ENCODE assay signal across 20 mouse cellular contexts in the genomic region with DNA sequence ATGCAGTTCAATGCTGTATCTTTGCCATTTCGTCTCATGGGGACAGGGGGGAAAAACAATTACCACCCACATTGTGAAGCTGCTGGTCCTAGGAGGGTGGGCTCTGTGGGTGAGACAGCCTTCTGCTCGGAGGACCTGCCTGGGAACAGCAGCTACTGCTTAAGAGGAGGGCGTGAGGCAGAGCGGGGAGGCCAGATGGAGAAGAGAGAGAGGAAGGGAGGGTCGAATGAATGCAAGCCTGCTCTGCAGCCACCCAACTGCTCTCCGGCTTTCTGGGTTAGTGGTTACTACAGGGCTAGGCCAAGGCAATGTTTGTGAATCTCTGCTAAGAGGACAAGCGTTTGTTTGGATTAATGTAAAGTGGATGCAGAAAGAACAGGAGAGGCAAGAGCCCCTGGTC. TPM values are rescaled to one million over a fixed set of nuclear protein-coding genes. Genes with fewer than 3 reads are reported as not detected.
DNase-seq lines count a peak whose midpoint lies in the region; ATAC-seq and TF ChIP-seq lines count a peak whose summit lies in the region.
"Had no signal": no experiment of that assay in that cellular context is flagged by ENCODE, and none has a peak within 500 bp of the region (broad histone marks: within the 10 kb centered on the region; RNA-seq: fewer than 3 reads in every experiment).

No protein-coding gene starts in this region.

- H3K36me3 ChIP-seq in neural tube, embryonic 13.5 days: no peaks in the 10 kb centered on the region
- no peaks in the 10 kb centered on the region for H3K36me3 ChIP-seq in neural tube, embryonic 15.5 days
- H3K36me3 ChIP-seq in stomach, embryonic 16.5 days (ENCODE audit: control insufficient read depth, insufficient read depth, low read length): no peaks in the 10 kb centered on the region

- H3K4me1 ChIP-seq in cerebellum, adult 2 months (ENCODE audit: control insufficient read depth, insufficient read depth, low read length): peaks cover 7% of the 10 kb centered on the region
- H3K4me1 ChIP-seq in neural tube, embryonic 13.5 days (replicated peaks): peaks cover 20% of the 10 kb centered on the region
- peaks cover 4% of the 10 kb centered on the region for H3K4me1 ChIP-seq in neural tube, embryonic 15.5 days
- peaks cover 31% of the 10 kb centered on the region for H3K4me1 ChIP-seq in stomach, embryonic 16.5 days (ENCODE audit: control insufficient read depth, insufficient read depth, low read length)

- H3K4me2 ChIP-seq in neural tube, embryonic 13.5 days: no peak overlapping the region
- H3K4me2 ChIP-seq in neural tube, embryonic 15.5 days: no peak overlapping the region
- H3K4me2 ChIP-seq in stomach, embryonic 16.5 days (ENCODE audit: low read depth, low read length): no peak overlapping the region

- no peak for TF ChIP-seq POLR2A in cerebellum, adult 2 months (IDR thresholded peaks at IDR 0.05; ENCODE audit: borderline replicate concordance, insufficient read depth, low read length)

- 53% methylated on average over 7 of the region's 7 CpGs for WGBS in cerebellum, adult 2 months
- WGBS in neural tube, embryonic 13.5 days: 46% methylated on average over 7 of the region's 7 CpGs
- WGBS in neural tube, embryonic 15.5 days: 45% methylated on average over 7 of the region's 7 CpGs
- 43% methylated on average over 7 of the region's 7 CpGs for WGBS in stomach, embryonic 16.5 days

- no peak overlapping the region for H3K4me3 ChIP-seq in cerebellum, adult 2 months (replicated peaks; ENCODE audit: insufficient read depth, low read depth, low read length)
- no peak overlapping the region for H3K4me3 ChIP-seq in neural tube, embryonic 13.5 days
- H3K4me3 ChIP-seq in neural tube, embryonic 15.5 days (replicated peaks): no peak overlapping the region
- no peak overlapping the region for H3K4me3 ChIP-seq in stomach, embryonic 16.5 days (replicated peaks; ENCODE audit: low read length)
- H3K4me3 ChIP-seq: left cerebral cortex, adult 2 months; megakaryocyte, embryonic 14.5 days had no signal

- H3K27ac ChIP-seq in cerebellum, adult 2 months (ENCODE audit: insufficient read depth, low read length): no peak overlapping the region
- H3K27ac ChIP-seq in neural tube, embryonic 13.5 days (replicated peaks): no peak overlapping the region
- no peak overlapping the region for H3K27ac ChIP-seq in neural tube, embryonic 15.5 days (replicated peaks)
- H3K27ac ChIP-seq in stomach, embryonic 16.5 days (ENCODE audit: low read length): peak overlapping the region; percentile 71
- H3K27ac ChIP-seq: left cerebral cortex, adult 2 months had no signal

- DNase-seq in cerebellum, postnatal 14 days: peak; percentile 48 to 49
- no peak for DNase-seq in cerebellum, adult 2 months
- peak; percentile 6 to 18 for DNase-seq in layer of hippocampus, adult 18-20 months (ENCODE audit: low spot score in 2 of 2)
- no peak for DNase-seq in layer of hippocampus, postnatal 36 days
- DNase-seq in left cerebral cortex, adult 8-10 months (ENCODE audit: low spot score in 2 of 2): no peak
- DNase-seq: cerebellum, adult 9-11 months; heart, postnatal 36 days; kidney, adult 8-10 months; right cerebral cortex, postnatal 25 days; thymus, postnatal 14 days had no signal

- H3K9me3 ChIP-seq in neural tube, embryonic 13.5 days: no peaks in the 10 kb centered on the region
- H3K9me3 ChIP-seq in neural tube, embryonic 15.5 days (replicated peaks): no peaks in the 10 kb centered on the region
- no peaks in the 10 kb centered on the region for H3K9me3 ChIP-seq in stomach, embryonic 16.5 days (replicated peaks; ENCODE audit: control insufficient read depth, low read length)
- H3K9me3 ChIP-seq: megakaryocyte, embryonic 14.5 days had no signal

- no peak for TF ChIP-seq CTCF in cerebellum, adult 2 months (IDR thresholded peaks at IDR 0.05; ENCODE audit: borderline replicate concordance, insufficient read depth, low read depth, low read length)

- no peaks in the 10 kb centered on the region for H3K27me3 ChIP-seq in cerebellum, adult 2 months (ENCODE audit: control insufficient read depth, insufficient read depth, low read length)
- no peaks in the 10 kb centered on the region for H3K27me3 ChIP-seq in neural tube, embryonic 13.5 days
- no peaks in the 10 kb centered on the region; the same call in 1 of the 2 replicates for H3K27me3 ChIP-seq in neural tube, embryonic 15.5 days (replicated peaks)
- no peaks in the 10 kb centered on the region for H3K27me3 ChIP-seq in stomach, embryonic 16.5 days (ENCODE audit: control insufficient read depth, insufficient read depth, low read length)

- H3K9ac ChIP-seq in neural tube, embryonic 13.5 days: peak overlapping the region; percentile 22; the same call in 1 of the 2 replicates
- no peak overlapping the region for H3K9ac ChIP-seq in neural tube, embryonic 15.5 days (replicated peaks)
- no peak overlapping the region for H3K9ac ChIP-seq in stomach, embryonic 16.5 days (ENCODE audit: low read length)

- no peak for ATAC-seq in neural tube, embryonic 13.5 days (ENCODE audit: low read depth)
- no peak for ATAC-seq in neural tube, embryonic 15.5 days (ENCODE audit: low FRiP score)
- peak; percentile 63; the same call in 1 of the 2 replicates for ATAC-seq in stomach, embryonic 16.5 days (ENCODE audit: insufficient read depth, low FRiP score)

RNA-seq across cellular contexts. Expression of a gene that starts 26.1 kb away (rescaled TPM):
- polyA plus RNA-seq in cerebellum, adult 2 months (2012; rRNA removed): not detected in 2 replicates
- total RNA-seq in layer of hippocampus, adult 18-20 months (2021): not detected
- total RNA-seq in layer of hippocampus, postnatal 36 days (2021): not detected
- polyA plus RNA-seq in neural tube, embryonic 13.5 days (2015; fragmentation: Nextera tagmentation; extraction: Ambion mirVana): not detected in 2 replicates
- polyA plus RNA-seq in neural tube, embryonic 15.5 days (2015; fragmentation: Nextera tagmentation; extraction: Ambion mirVana): not detected in 2 replicates
- polyA plus RNA-seq in stomach, embryonic 16.5 days (2015; fragmentation: Nextera tagmentation; extraction: Ambion mirVana): not detected in 2 replicates
- total RNA-seq in left cerebral cortex, adult 8-10 months (2022): not detected
- total RNA-seq: gastrocnemius, adult 8-10 months; heart, adult 8-10 months; heart, postnatal 36 days; left cerebral cortex, adult 2 months had no signal
- polyA plus RNA-seq: large intestine, adult 2 months; liver, embryonic 16.5 days had no signal

RNA-seq across cellular contexts. Expression of a gene that starts 53.6 kb away (rescaled TPM):
- polyA plus RNA-seq in cerebellum, adult 2 months (2012; rRNA removed): 0.52 and 1.7 TPM in 2 replicates
- not detected for total RNA-seq in layer of hippocampus, adult 18-20 months (2021)
- not detected for total RNA-seq in layer of hippocampus, postnatal 36 days (2021)
- not detected in 2 replicates for polyA plus RNA-seq in neural tube, embryonic 13.5 days (2015; fragmentation: Nextera tagmentation; extraction: Ambion mirVana)
- polyA plus RNA-seq in neural tube, embryonic 15.5 days (2015; fragmentation: Nextera tagmentation; extraction: Ambion mirVana): 0.36 and 0.65 TPM in 2 replicates
- polyA plus RNA-seq in stomach, embryonic 16.5 days (2015; fragmentation: Nextera tagmentation; extraction: Ambion mirVana): not detected in 2 replicates
- total RNA-seq in left cerebral cortex, adult 8-10 months (2022): under 1 TPM in 3 of 4 experiments, not detected in 1; 0.57 to 0.91 (median 0.63) TPM
- total RNA-seq: adrenal gland, adult 18-20 months; gastrocnemius, adult 8-10 months; heart, adult 8-10 months; heart, postnatal 36 days; left cerebral cortex, adult 2 months had no signal
- polyA plus RNA-seq: large intestine, adult 2 months; liver, embryonic 16.5 days had no signal

RNA-seq across cellular contexts. Expression of a gene that starts 57.8 kb away (rescaled TPM):
- polyA plus RNA-seq in cerebellum, adult 2 months (2012; rRNA removed): 2.6 and 3.1 TPM in 2 replicates
- total RNA-seq in layer of hippocampus, adult 18-20 months (2021): 1 to 10 TPM; 2.9 to 4.4 TPM
- total RNA-seq in layer of hippocampus, postnatal 36 days (2021): 1 to 10 TPM; 3.6 TPM
- polyA plus RNA-seq in neural tube, embryonic 13.5 days (2015; fragmentation: Nextera tagmentation; extraction: Ambion mirVana): 0.88 and 0.92 TPM in 2 replicates
- polyA plus RNA-seq in neural tube, embryonic 15.5 days (2015; fragmentation: Nextera tagmentation; extraction: Ambion mirVana): 7.2 and 7.8 TPM in 2 replicates
- polyA plus RNA-seq in stomach, embryonic 16.5 days (2015; fragmentation: Nextera tagmentation; extraction: Ambion mirVana): 0.30 and 0.46 TPM in 2 replicates
- total RNA-seq in left cerebral cortex, adult 8-10 months (2022): 10 to 100 TPM; 16.0 to 20.1 (median 18.2) TPM
- total RNA-seq: heart, postnatal 36 days had no signal
- polyA plus RNA-seq: liver, embryonic 16.5 days had no signal

Comparison
In these comparisons a context has a peak if more than half of its experiments do, and no peak if none do; other contexts are left out.
1. DNase-seq: peak in cerebellum, postnatal 14 days (2 of 2) and layer of hippocampus, adult 18-20 months (2 of 2); none in cerebellum, adult 2 months (0 of 2), layer of hippocampus, postnatal 36 days (0 of 2) and left cerebral cortex, adult 8-10 months (0 of 2).